Mouse (Mus musculus): ENCODE results near the gene Ncoa5. TPM values are rescaled to one million over a fixed set of nuclear protein-coding genes. Genes with fewer than 3 reads are reported as not detected.

Gene Ncoa5
- polyA plus RNA-seq, 1 experiment from 2014 or later = 64.9 TPM

GRCm38 (mm10) chr2:165073381-165073781 lies 38.7 kb upstream of the Ncoa5 start:
- WGBS = 23% methylated on average over 9 of the region's 9 CpGs
- Histone ChIP-seq H3K36me3 (replicated peaks; ENCODE audit: control insufficient read depth, insufficient read depth, low read depth, low read length) (no peaks in the 10 kb centered on the region), H3K4me1 (ENCODE audit: control insufficient read depth, insufficient read depth, low read length) (no peaks in the 10 kb centered on the region; the same call in 1 of the 2 replicates), H3K4me2 (ENCODE audit: low read depth, low read length) (no peak overlapping the region), H3K9me3 (replicated peaks; ENCODE audit: control insufficient read depth, low read length) (no peaks in the 10 kb centered on the region), H3K9ac (replicated peaks; ENCODE audit: low read length) (no peak overlapping the region), H3K4me3 (ENCODE audit: low read depth, low read length) (no peak overlapping the region), H3K27me3 (ENCODE audit: control insufficient read depth, insufficient read depth, low read length) (peaks cover 25% of the 10 kb centered on the region), H3K27ac (replicated peaks; ENCODE audit: low read depth, low read length) (no peak overlapping the region)
- DNase-seq (ENCODE audit: low spot score) (no peak), ATAC-seq (replicated peaks; ENCODE audit: insufficient number of reproducible peaks, low FRiP score, low TSS enrichment, low read depth) (no peak)

DNA sequence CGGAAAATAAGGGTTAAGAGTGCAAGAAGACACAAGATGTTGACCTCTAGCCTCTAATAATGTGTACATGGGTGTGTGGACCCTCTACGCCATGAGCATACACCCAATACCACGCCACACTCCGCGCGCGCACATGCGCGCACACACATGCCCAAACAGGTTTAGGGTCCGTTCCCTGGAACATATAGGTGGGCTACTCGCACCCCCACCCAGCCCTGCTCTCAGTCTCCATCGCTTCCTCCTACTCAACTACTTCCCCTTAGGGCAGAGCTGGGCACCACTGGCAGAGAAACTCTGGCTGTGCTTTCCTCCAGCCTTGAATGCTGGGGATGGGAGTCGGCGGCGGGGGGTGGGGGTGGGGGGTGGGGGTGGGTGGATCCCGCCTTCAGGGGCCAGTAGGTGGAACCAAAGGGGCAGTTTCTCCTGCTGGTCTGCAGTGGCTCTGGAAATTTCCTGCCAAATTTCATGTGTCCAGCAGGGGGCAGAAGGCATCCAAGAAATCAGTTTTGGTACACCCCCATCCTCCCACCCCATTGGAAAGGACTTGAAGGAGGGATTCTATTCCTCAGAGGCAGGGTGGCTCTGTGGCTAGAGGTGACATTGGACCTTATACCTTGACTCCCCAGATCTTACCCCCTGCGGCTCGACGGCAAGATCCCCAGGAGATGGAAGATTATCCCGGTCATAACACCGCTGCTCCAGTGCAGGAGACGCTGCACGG lies 35.6 kb upstream of the Ncoa5 start:
- WGBS = 19% methylated on average over 23 of the region's 23 CpGs
- Histone ChIP-seq H3K36me3 (replicated peaks; ENCODE audit: control insufficient read depth, insufficient read depth, low read depth, low read length) (no peaks in the 10 kb centered on the region), H3K27ac (replicated peaks; ENCODE audit: low read depth, low read length) (no peak overlapping the region), H3K4me1 (ENCODE audit: control insufficient read depth, insufficient read depth, low read length) (no peaks in the 10 kb centered on the region; the same call in 1 of the 2 replicates), H3K4me2 (ENCODE audit: low read depth, low read length) (peak overlapping the region; percentile 21; the same call in 1 of the 2 replicates), H3K9me3 (replicated peaks; ENCODE audit: control insufficient read depth, low read length) (no peaks in the 10 kb centered on the region), H3K4me3 (ENCODE audit: low read depth, low read length) (no peak overlapping the region), H3K9ac (replicated peaks; ENCODE audit: low read length) (no peak overlapping the region), H3K27me3 (ENCODE audit: control insufficient read depth, insufficient read depth, low read length) (peaks cover 4% of the 10 kb centered on the region)
- ATAC-seq (replicated peaks; ENCODE audit: insufficient number of reproducible peaks, low FRiP score, low TSS enrichment, low read depth) (0 out of 2 replicates have a peak, but pooled peaks have one; percentile 29), DNase-seq (ENCODE audit: low spot score) (peak; percentile 80)

GRCm38 (mm10) chr2:165068806-165069205 lies 34.1 kb upstream of the Ncoa5 start:
- H3K27me3 ChIP-seq (ENCODE audit: control insufficient read depth, insufficient read depth, low read length) = peaks cover 2% of the 10 kb centered on the region
- H3K4me2 ChIP-seq (ENCODE audit: low read depth, low read length) = no peak overlapping the region
- H3K36me3 ChIP-seq (replicated peaks; ENCODE audit: control insufficient read depth, insufficient read depth, low read depth, low read length) = no peaks in the 10 kb centered on the region
- H3K27ac ChIP-seq (replicated peaks; ENCODE audit: low read depth, low read length) = no peak overlapping the region
- DNase-seq (ENCODE audit: low spot score) (no peak), ATAC-seq (replicated peaks; ENCODE audit: insufficient number of reproducible peaks, low FRiP score, low TSS enrichment, low read depth) (no peak)
- no peak overlapping the region for H3K4me3 ChIP-seq (ENCODE audit: low read depth, low read length)
- no peaks in the 10 kb centered on the region; the same call in 1 of the 2 replicates for H3K4me1 ChIP-seq (ENCODE audit: control insufficient read depth, insufficient read depth, low read length)
- H3K9me3 ChIP-seq (replicated peaks; ENCODE audit: control insufficient read depth, low read length) = no peaks in the 10 kb centered on the region
- no peak overlapping the region for H3K9ac ChIP-seq (replicated peaks; ENCODE audit: low read length)
- 86% methylated on average over 2 of the region's 2 CpGs for WGBS

- ATAC-seq (replicated peaks; ENCODE audit: insufficient number of reproducible peaks, low FRiP score, low TSS enrichment, low read depth) (no peak), DNase-seq (ENCODE audit: low spot score) (no peak)
- Histone ChIP-seq H3K36me3 (replicated peaks; ENCODE audit: control insufficient read depth, insufficient read depth, low read depth, low read length) (no peaks in the 10 kb centered on the region), H3K4me3 (ENCODE audit: low read depth, low read length) (no peak overlapping the region), H3K27ac (replicated peaks; ENCODE audit: low read depth, low read length) (no peak overlapping the region), H3K4me1 (ENCODE audit: control insufficient read depth, insufficient read depth, low read length) (no peaks in the 10 kb centered on the region), H3K9me3 (replicated peaks; ENCODE audit: control insufficient read depth, low read length) (no peaks in the 10 kb centered on the region), H3K4me2 (ENCODE audit: low read depth, low read length) (no peak overlapping the region), H3K27me3 (ENCODE audit: control insufficient read depth, insufficient read depth, low read length) (no peaks in the 10 kb centered on the region), H3K9ac (replicated peaks; ENCODE audit: low read length) (no peak overlapping the region)
- WGBS = 70% methylated on average over 7 of the region's 7 CpGs
These were observed 29.8 kb upstream of the Ncoa5 start for GRCm38 (mm10) chr2:165064489-165064888.

DNA sequence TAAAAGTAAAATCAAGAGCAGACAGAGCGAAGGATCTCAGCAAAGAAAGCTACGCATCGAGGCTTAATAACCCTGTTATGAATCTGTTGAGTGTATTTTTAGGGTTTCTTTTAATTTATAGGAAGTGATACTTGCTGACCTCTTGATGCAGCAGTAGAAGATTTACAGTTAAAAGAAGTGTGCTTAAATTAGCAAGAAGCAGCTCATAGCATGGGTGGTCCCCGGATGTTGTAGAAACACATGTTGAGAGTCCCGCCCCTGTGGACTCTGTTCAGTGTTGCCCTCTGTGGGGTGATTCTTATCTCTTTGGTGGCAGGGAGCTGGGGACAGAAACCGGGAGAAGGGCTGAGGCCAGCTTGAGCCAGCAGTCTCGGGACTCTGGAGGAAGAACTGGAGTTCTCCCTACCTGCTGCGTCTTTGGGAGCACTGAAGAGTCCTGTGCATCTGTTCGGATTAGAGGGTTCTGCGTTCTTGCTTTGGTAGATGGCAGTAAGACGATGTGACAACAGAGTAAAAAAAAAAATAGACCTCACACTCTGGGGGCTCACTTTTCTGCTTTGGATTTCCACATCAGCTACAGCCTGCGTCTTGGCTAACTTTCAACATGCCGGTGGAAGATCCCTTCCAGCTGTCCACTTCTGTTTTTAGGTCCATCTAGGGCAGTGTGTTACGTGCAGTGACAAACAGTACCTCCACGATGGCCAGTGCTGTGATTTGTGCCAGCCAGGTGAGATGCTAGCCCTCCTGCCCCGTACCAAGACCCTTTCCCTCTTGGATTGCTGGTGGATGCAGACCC lies 27.2 kb upstream of the Ncoa5 start:
- DNase-seq (ENCODE audit: low spot score) = no peak
- Histone ChIP-seq H3K9ac (replicated peaks; ENCODE audit: low read length) (no peak overlapping the region), H3K4me2 (ENCODE audit: low read depth, low read length) (no peak overlapping the region), H3K4me1 (ENCODE audit: control insufficient read depth, insufficient read depth, low read length) (no peaks in the 10 kb centered on the region), H3K27ac (replicated peaks; ENCODE audit: low read depth, low read length) (no peak overlapping the region), H3K4me3 (ENCODE audit: low read depth, low read length) (no peak overlapping the region), H3K36me3 (replicated peaks; ENCODE audit: control insufficient read depth, insufficient read depth, low read depth, low read length) (no peaks in the 10 kb centered on the region), H3K9me3 (replicated peaks; ENCODE audit: control insufficient read depth, low read length) (no peaks in the 10 kb centered on the region), H3K27me3 (ENCODE audit: control insufficient read depth, insufficient read depth, low read length) (no peaks in the 10 kb centered on the region)
- 81% methylated on average over 16 of the region's 16 CpGs for WGBS
- ATAC-seq (replicated peaks; ENCODE audit: insufficient number of reproducible peaks, low FRiP score, low TSS enrichment, low read depth) = no peak

GRCm38 (mm10) chr2:165059961-165060360 lies 25.3 kb upstream of the Ncoa5 start:
- DNase-seq (ENCODE audit: low spot score) (no peak), ATAC-seq (replicated peaks; ENCODE audit: insufficient number of reproducible peaks, low FRiP score, low TSS enrichment, low read depth) (no peak)
- H3K9me3 ChIP-seq (replicated peaks; ENCODE audit: control insufficient read depth, low read length) = no peaks in the 10 kb centered on the region
- H3K27me3 ChIP-seq (ENCODE audit: control insufficient read depth, insufficient read depth, low read length) = peaks cover 6% of the 10 kb centered on the region; the same call in 1 of the 2 replicates
- H3K36me3 ChIP-seq (replicated peaks; ENCODE audit: control insufficient read depth, insufficient read depth, low read depth, low read length) = no peaks in the 10 kb centered on the region
- WGBS = 93% methylated on average over 4 of the region's 4 CpGs
- no peak overlapping the region for H3K4me3 ChIP-seq (ENCODE audit: low read depth, low read length)
- no peak overlapping the region for H3K4me2 ChIP-seq (ENCODE audit: low read depth, low read length)
- H3K4me1 ChIP-seq (ENCODE audit: control insufficient read depth, insufficient read depth, low read length) = no peaks in the 10 kb centered on the region
- no peak overlapping the region for H3K27ac ChIP-seq (replicated peaks; ENCODE audit: low read depth, low read length)
- no peak overlapping the region for H3K9ac ChIP-seq (replicated peaks; ENCODE audit: low read length)

- Histone ChIP-seq H3K27ac (replicated peaks; ENCODE audit: low read depth, low read length) (no peak overlapping the region), H3K27me3 (ENCODE audit: control insufficient read depth, insufficient read depth, low read length) (peaks cover 6% of the 10 kb centered on the region; the same call in 1 of the 2 replicates), H3K9me3 (replicated peaks; ENCODE audit: control insufficient read depth, low read length) (no peaks in the 10 kb centered on the region), H3K4me3 (ENCODE audit: low read depth, low read length) (no peak overlapping the region), H3K4me1 (ENCODE audit: control insufficient read depth, insufficient read depth, low read length) (no peaks in the 10 kb centered on the region), H3K36me3 (replicated peaks; ENCODE audit: control insufficient read depth, insufficient read depth, low read depth, low read length) (no peaks in the 10 kb centered on the region), H3K4me2 (ENCODE audit: low read depth, low read length) (no peak overlapping the region), H3K9ac (replicated peaks; ENCODE audit: low read length) (no peak overlapping the region)
- no peak for ATAC-seq (replicated peaks; ENCODE audit: insufficient number of reproducible peaks, low FRiP score, low TSS enrichment, low read depth)
- 80% methylated on average over 14 of the region's 14 CpGs for WGBS
- no peak for DNase-seq (ENCODE audit: low spot score)
These were observed 21.9 kb upstream of the Ncoa5 start for GRCm38 (mm10) chr2:165056377-165057085.

Measured in embryonic facial prominence, embryonic 11.5 days (tissue).